Mouse (Mus musculus) frontal cortex, postnatal 36 days (tissue): ENCODE measurements around the gene Prr13.

Experiments
- DNase-seq, 2 experiments: peaks; one replicate each; pipeline ENCODE4 v3.0.0; 2022; ENCODE audit warnings: low spot score in 2 of 2

The Prr13 gene

GRCm38 (mm10) chr15:102505073-102505769 is 46.4 kb downstream of the Prr13 start:
- no peak for DNase-seq

- DNase-seq = no peak
These were observed 47.1 kb downstream of the Prr13 start for GRCm38 (mm10) chr15:102505770-102506463.

- DNase-seq = no peak
These were observed 47.6 kb downstream of the Prr13 start for GRCm38 (mm10) chr15:102506464-102506830.

GRCm38 (mm10) chr15:102506864-102507263 is 48.0 kb downstream of the Prr13 start:
- DNase-seq = no peak

GRCm38 (mm10) chr15:102507561-102507960 is 48.7 kb downstream of the Prr13 start:
- DNase-seq = no peak

GRCm38 (mm10) chr15:102508336-102508735 is 49.5 kb downstream of the Prr13 start:
- DNase-seq = no peak

GRCm38 (mm10) chr15:102510110-102510509 is 51.3 kb downstream of the Prr13 start:
- DNase-seq = peak in 1 of 2 experiments; percentile 40

GRCm38 (mm10) chr15:102510590-102511284 is 51.9 kb downstream of the Prr13 start:
- DNase-seq = peak; percentile 85 to 90

GRCm38 (mm10) chr15:102511285-102511833 is 52.5 kb downstream of the Prr13 start:
- DNase-seq = no peak

- no peak for DNase-seq
These were observed 53.2 kb downstream of the Prr13 start for GRCm38 (mm10) chr15:102512010-102512409.
